Mouse (Mus musculus): ENCODE results near the gene Scpep1.
"Not testable (repeated sequence)": the region's sequence is repeated elsewhere in the genome, so short reads cannot be mapped to it uniquely, and the experiment has no call there.

Scpep1 gene

DNA sequence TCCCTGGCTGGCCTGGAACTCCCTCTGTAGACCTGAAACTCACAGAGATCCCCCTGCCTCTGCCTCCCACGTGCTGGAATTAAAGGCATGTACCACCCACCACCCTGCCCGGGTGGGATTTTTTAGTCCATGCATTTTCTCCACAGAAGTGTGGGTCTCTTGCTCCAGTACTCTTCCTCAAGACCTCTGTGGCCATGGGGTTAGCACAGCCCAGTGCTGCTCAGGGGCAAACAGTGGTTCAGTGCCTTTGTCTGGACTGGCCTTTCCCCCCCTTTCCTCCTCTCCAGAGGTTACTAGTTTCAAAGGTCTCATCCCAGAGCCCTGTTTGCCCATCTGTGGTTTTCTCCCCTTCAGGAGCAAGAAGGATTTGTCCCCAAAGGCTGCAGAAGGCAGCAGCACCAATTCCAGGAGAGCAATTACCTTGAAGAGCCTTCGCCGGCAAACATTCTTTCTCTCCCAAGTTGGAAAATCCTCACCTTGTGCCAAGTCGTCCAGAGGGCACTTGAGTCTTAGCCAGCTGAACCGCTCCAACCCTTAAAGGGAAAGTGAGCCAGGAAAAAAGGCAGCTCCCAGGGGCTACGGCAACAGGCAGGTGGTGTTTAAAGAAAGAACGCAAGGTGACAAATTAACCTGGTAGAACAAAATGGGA, 45.8 kb downstream of the Scpep1 start:
- peak; percentile 84 for DNase-seq

DNA sequence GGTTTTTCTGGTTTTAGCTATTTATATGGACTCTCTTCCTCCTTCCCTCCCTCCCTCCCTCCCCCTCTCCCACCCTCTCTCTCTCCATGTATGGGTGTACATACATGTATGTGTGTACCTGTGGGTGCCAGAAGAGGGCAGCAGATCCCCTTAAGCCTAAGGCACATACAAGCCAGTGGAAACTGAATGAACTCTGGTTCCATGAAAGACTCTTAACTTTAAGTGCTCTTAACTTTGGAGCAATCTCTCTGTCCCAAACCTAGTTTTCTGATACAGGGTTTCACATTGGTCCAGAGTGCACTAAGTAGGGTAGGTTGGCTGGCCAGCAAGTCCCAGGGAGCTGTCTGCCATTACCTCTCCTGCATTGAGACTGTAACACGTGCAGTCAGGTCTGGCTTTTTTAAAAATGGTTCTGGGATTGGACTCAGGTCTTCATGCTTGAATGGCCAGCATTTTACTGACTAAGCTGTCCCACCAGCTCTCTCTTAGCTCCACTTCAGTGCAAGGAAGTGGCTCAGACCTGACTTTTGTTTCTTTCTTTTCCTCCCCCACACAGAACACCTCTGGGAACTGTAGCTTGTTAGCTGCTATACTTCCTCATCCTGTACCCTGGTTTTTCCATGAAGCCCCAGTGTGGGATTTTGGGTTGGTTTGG, 46.6 kb downstream of the Scpep1 start:
- DNase-seq, result peak; percentile 92

DNA sequence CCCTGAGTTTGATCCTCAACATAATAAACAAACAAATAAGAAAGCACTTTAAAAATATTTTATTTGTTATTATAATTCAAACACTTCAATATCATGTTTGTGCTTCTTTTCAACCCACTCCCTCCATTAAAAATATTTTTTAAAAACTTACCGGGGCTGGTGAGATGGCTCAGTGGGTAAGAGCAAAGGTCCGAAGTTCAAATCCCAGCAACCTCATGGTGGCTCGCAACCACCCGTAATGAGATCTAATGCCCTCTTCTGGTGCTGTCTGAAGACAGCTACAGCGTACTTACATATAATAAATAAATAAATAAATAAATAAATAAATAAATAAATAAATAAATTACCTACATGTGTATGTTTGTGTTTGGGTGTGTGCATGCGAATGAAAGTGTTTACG, 47.4 kb downstream of the Scpep1 start:
- no peak for DNase-seq

DNA sequence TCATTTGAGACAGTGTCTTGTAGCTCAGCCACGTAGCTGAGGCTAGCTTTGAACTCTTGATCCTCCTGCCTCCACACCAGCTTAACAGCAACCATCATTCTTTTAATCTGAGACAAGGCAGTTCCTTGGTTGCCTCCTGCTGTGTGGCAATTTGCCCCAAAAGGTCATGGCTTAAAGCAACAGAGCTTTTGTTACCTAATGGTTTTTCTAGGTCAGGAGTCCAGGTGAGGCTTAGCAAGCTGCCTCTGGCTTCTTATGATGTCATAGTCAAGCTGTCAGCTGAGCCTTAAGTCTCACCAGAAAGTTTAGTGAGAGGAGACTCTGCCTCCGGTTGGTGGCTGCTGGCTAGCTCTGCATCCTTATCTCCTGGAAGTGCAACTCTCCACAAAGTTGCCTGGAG, 49.6 kb downstream of the Scpep1 start:
- DNase-seq, result no peak

DNA sequence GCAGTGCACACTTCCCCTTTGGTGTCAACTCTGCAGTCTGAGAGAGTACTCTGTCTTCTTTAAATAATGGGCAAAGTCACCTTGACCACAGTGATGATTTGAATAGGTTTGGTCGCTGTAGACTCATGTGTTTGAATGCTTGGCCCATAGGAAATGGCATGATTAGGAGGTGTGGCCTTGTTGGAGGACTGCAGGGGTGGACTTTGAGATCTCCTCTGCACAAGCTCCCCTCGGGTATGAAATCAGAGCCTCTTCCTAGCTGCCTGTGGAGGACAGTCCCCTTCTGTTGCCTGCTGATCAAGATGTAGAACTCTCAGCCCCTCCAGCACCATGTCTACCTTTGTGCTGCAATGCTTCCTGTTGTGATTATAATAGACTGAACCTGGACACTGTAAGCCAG, 51.2 kb downstream of the Scpep1 start:
- no peak for DNase-seq

DNA sequence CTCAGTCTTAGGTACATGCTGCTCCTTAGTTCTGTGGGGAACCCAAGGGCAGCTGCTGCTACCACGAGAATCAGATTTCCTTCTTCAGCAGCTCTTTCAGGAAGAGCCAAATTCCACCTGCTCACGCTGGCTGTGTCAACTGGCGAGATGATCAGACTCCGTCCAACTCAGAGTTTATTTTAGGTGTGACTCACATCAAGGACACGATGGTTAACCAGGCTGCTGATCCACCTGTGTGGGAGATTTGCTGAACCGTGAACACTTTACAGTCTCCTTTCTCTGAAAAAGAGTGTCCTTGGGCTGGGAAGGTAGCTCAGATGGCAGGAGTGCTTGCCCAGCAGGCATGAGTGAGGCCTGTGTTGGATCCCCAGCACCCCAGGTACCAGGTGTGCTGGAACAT, 52.5 kb downstream of the Scpep1 start:
- DNase-seq, result no peak

DNA sequence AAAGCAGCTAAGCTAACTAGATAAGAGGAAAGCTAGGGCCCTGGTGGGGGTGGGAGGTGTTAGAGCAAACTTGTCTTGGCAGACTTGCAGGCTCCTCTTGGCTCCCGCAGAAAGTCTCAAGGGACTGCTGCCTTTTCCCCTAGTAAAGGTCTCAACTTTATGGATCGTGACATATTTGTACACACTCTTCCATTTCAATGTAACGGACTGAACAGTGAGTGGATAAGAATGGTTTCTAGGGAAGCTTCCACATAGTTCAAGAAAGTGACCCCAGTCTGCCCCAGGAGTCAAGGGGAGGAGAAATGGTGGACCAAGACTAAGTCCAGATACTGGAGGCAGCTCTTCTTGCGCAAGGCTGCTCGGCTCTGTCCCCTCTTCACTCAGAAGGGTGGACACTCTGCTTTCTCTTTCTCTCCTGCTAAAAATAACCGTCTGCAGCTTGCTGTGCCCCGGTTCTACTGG, 53.9 kb downstream of the Scpep1 start:
- peak; percentile 44 for DNase-seq

DNA sequence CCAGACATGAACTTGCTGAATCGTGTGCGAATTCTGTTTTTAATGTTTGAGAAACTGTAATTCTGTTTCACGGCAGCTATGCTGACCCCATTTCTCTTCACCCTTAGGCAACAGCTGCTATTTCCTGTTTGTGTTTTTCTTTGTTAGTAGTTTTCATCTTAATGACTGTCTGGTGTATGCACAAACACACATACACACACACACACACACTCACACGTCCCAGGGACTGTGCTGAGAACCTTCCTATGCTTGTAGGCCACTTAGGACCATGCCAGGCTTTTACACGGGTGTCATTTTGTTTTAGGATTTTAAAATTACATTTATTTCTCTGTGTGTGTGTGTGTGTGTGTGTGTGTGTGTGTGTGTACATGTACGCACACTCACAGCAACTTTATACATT, 55.7 kb downstream of the Scpep1 start:
- no peak for DNase-seq

DNA sequence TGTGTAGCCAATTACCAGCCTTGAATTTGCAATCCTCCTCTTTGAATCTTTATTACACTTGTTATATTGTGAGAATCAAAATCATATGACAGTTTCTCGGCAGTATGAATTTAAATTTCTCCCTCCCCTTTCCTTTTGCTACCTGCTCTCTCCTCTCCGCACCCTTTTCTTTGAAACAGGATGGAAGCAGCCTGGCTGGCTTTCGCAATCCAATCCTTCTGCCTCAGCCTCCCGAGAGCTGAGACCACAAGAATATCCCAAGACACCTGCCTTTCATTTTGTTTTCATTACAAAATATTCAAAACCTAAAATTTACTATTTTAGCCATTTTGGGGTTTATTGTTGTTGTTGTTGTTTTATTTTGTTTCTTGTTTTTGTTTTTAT, 56.9 kb downstream of the Scpep1 start:
- no peak for DNase-seq

DNA sequence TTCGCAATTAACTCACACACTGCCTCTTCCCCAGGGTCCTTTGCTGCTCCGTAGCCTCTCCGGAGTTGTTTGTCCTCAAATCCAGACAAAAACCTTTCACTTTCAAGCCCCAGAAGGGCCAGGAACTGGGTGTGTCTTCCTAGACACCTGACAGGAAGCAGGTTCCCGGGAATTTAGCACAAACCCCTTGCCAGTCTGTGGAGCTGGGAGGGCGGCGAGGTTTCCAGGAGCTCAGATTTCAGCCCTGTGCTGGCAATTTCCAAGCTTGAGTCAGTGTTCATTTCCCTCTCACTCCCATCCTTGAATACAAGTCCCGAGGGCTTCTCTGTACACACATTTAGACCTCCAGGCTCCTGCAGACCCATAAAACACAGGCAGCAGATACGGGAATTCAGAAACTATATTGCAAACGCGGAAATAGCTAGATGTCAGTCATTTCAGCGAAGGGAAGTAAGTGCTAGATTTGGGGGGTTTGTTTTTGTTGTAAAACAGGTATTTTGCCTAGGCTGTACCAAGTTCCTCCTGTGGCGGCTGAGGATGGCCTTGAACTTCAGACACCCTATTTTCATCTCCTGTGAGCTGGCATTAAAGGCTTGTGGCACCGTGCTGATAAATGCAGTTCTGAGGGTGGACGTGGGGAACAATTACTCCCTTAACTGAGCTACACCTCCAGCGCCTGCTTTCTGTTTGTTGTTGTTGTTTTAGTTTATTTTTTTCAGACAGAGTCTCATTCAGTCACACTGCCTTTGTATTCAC, 57.5 kb downstream of the Scpep1 start:
- DNase-seq, result peak; percentile 42

DNA sequence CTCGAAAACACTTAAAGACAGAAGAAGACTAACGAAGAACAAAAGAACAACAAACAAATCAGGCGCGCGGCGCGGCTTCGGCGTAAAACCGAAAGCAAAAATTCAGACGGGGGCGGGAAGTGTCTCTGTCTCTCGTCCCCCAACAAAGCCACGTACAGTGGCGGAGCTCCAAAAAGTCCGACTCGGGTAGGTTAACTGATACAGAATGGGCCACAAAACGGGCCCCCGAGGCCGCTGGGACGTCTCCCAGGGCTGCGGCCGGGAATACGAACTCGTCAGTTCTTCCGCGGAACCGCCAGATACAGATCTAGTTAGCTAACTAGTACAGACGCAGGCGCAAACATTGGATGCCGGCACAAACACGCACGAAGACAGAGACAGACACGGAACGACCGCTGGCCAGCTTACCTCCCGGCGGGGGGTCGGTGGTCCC, 59.4 kb downstream of the Scpep1 start:
- DNase-seq, result peak; percentile 32

DNA sequence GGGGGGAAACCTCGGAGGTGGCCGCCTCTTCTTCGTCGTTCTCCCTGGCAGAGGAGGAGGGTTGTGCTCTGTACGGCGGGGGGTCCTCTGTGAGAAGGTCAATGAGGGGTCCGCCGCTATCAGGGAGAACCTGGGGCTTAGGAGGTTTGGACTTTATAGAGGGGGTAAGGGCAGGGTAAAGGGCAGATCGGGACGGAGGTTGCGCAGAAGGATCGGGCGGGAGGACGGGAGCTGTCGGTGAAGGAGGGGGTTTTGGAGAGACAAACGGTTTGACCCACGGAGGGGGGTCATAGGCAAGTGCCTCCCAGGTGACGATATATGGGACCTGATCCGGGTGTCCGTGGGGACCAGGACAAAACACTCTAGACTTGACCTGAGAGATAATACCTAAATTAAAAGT, 60.0 kb downstream of the Scpep1 start:
- DNase-seq, result not testable (repeated sequence)

DNA sequence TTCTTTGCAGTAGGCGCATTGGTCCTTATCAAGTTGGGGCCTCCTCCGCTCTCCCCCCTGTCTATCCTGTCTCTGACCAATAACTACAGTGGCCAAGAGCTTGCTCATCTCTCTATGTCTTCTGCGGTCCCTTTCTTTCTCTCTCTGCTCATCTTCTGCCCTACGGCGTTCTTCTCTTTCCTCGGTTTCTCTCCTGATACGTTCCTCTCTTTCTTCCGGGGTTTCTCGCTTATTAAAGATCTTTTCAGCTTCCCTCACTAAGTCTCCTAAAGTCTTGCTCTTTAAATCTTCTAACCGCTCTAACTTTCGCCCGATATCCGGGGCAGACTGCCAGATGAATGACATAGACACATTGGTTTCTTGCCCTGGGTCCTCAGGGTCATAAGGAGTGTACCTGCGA, 61.0 kb downstream of the Scpep1 start:
- DNase-seq, result not testable (repeated sequence)

DNA sequence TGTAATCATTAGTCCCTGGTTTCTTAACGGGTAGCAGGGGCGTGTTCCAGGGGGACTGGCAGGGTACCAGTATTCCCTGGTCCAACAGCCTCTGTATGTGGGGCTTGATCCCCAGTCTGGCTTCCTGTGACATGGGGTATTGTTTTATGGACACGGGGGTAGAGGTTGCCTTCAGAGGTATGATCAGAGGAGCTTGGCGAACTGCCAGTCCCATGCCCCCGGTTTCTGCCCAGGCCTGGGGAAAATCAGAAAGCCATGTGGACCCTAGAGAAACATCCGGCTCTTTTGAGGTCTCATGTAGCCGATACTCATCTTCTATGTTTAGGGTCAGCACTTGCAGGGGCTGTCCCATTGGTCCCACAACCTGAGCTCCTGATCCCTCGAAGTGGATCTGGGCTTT, 61.8 kb downstream of the Scpep1 start:
- not testable (repeated sequence) for DNase-seq

DNA sequence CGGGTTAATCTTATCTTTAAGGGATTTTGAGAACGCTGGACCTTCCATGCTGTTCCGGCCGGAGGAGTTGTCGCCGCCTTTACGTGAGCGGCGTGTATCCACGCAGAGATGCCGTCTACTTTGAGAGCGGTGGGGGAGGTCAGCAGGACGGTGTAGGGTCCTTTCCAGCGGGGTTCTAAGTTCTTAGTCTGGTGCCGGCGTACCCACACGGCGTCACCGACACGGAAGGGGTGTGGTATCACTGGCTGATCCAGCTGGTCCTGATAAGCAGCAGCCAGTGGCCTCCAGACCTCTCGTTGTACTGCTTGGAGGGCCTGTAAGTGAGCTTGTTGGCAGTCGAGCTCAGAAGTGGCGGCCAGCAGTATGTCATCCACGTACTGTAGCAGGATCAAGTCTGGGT, 62.5 kb downstream of the Scpep1 start:
- DNase-seq, result peak; percentile 15

DNA sequence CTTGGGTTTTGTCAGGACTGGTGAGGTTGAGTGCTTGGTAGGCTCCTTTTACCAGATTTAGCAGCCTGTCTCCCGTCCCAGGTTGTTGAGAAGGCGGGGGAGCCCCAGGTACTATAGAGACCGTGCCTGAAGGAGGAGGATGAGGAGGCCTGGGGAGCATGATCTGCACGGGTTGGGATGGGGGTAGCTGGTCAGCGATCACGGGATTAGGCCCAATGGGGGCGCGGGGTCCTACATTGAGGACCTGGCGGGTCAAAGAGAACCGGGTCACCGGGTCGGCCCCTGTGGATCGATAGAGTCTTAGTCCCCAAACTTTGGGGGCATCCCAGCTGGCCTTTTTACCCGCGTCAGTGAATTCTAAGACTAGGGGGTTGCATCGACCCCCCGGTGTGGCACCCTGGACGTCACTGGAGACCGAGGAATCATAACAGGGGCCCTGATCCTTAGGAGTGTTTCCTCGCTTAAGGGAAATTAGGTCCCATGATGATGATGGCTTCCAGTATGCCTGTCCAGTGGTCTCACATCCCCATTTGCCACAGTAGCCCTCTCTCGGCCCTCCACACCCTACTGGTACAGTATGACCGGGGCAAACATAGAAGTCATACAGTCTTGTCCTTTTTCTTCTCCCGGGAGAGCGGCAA, 63.2 kb downstream of the Scpep1 start:
- peak; percentile 21 for DNase-seq

DNA sequence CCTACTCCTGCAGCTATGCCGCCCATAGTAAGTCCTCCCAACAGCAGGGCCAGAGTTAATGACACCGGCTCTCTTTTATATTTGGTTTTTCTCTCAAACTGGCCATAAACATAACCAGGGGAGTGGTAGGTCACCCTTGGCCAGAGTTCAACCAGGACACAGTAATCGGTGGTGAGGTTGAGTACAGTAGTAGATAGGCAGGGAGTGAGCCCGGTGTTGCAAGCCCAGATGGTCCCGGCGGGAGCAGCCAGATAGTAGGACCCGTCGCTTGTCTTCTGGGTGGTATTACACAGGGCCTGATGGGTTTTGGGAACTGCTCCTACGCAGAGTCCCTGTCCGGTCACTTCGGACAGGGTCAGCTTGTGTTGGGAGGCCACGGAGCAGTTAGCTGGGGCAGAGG, 63.8 kb downstream of the Scpep1 start:
- not testable (repeated sequence) for DNase-seq

DNA sequence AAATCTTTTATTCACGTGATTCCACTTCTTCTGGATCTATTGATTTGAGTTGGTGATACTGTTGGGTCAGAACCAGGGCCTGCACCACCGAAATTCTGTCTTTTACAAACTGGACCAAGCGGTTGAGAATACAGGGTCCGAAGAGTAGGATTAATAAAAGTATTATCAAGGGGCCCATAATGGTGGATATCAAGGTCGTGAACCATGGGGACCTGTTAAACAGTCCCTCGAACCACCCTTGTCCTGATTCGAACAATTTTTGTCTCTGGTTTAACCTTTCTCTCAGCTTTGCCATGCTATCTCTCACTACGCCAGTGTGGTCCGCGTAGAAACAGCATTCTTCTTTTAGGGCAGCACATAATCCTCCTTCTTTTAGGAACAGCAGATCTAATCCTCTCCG, 64.4 kb downstream of the Scpep1 start:
- DNase-seq, result not testable (repeated sequence)

DNA sequence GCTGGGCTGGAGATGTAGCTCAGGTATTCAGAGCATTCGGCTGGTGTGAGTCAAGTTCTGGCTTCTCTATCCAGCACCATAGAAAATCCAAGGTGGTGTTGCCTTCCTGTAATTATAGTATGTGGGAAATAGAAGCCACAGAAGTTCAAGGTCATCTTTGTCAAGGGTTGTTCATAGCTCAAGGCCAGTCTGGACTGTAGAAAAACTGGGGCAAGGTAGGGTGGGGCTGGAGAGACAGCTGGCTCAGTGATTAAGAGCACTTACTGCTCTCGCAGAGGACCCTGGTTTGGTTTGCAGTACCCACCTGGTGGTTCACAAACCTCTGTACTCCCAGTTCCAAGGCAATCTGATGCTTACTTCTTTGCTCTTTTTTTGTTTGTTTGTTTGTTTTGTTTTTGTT, 66.3 kb downstream of the Scpep1 start:
- DNase-seq, result no peak

DNA sequence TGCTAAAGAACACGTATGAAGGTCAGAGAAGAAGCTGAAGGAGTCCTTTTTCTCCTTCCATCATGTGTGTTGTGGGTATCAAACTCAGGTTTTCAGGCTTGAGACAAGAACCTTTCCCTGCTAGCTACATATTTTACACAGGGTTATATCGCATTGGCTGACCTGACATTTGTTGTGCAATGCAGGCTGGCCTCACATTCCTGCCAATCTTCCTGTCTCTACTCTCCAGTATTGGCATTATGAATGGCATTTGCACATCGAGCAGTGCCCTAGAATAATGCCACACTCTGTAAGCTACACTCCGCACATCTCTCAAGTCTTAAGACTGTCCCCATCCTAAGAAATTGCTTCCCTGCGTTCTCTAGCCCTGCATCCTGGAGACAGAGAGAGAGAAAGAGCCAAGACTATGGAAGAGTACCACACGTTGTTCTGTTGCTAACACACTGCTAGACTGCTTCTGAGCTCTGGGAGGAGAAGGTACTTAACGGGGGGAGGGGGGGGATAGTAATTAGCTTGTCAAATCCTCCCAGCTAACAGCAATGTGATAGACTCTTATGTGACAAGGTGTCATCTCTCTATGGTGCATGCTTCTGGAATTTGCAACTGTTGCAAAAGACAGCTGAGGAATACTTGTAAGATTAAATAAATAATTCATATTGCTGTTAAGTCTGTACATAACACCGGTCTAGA, 70.7 kb downstream of the Scpep1 start:
- DNase-seq, result peak; percentile 13

DNA sequence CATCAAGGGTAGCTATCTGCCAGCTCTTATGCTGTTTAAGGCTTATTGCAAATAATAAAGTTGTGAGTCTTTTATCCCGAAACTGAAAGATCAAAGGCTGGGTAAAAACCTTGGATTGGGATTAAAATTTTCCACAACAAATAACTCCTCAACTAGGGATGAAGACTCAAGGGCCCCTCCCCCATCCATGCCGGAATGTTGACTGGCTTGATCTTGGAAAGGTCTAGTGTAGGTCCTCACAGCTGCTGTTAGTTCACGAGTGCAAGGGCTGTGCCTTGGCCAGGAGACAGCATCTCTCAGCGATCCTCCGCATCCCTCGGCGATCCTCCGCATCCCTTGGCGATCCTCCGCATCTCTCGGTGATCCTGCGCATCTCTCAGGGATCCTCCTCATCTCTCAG, 77.3 kb downstream of the Scpep1 start:
- no peak for DNase-seq
